Mouse (Mus musculus) neural tube, embryonic 15.5 days (tissue): Measurements from ENCODE around the gene Ptrhd1. TPM values are rescaled to one million over a fixed set of nuclear protein-coding genes. Genes with fewer than 3 reads are reported as not detected.

ENCODE experiments used
- ATAC-seq: fragments of 200-750 bp; cut with Nextera tagmentation; 2 replicates; pipeline ENCODE4 v1.8.0; 2017; ENCODE audit warnings: mild to moderate bottlenecking, moderate TSS enrichment, moderate library complexity; ENCODE audit not compliant: low FRiP score
- H3K27ac ChIP-seq: fragments of 300-500 bp; sonication (generic); replicated peaks from 2 replicates; pipeline ENCODE4 v1.5.1; 2015; ENCODE audit warnings: mild to moderate bottlenecking, inconsistent platforms
- H3K27me3 ChIP-seq: fragments of 300-500 bp; sonication (generic); replicated peaks from 2 replicates; pipeline ENCODE4 v1.6.1; 2015; ENCODE audit warnings: inconsistent platforms
- H3K36me3 ChIP-seq: fragments of 300-500 bp; sonication (generic); 2 replicates; pipeline ENCODE4 v1.6.1; 2015; ENCODE audit warnings: inconsistent platforms
- H3K4me1 ChIP-seq: fragments of 300-500 bp; sonication (generic); 2 replicates; pipeline ENCODE4 v1.6.1; 2015; ENCODE audit warnings: inconsistent platforms
- H3K4me2 ChIP-seq: fragments of 300-500 bp; sonication (generic); 2 replicates; pipeline ENCODE4 v1.6.1; 2015; ENCODE audit warnings: inconsistent platforms, mild to moderate bottlenecking, moderate library complexity
- H3K4me3 ChIP-seq: fragments of 300-500 bp; sonication (generic); replicated peaks from 2 replicates; pipeline ENCODE4 v1.5.1; 2015; ENCODE audit warnings: mild to moderate bottlenecking, inconsistent platforms
- H3K9ac ChIP-seq: fragments of 300-500 bp; sonication (generic); replicated peaks from 2 replicates; pipeline ENCODE4 v1.6.1; 2015; ENCODE audit warnings: mild to moderate bottlenecking, inconsistent platforms
- H3K9me3 ChIP-seq: fragments of 300-500 bp; sonication (generic); replicated peaks from 2 replicates; pipeline ENCODE4 v1.6.1; 2016; ENCODE audit warnings: inconsistent platforms
- WGBS: fragments of 180-500 bp; shearing (Covaris S2); methylation state at CpG from one replicate; pipeline ENCODE4 v1.1.7; 2015; ENCODE audit warnings: mixed read lengths; 5-methylcytosine and 5-hydroxymethylcytosine counted together
- polyA plus RNA-seq: library from polyadenylated mRNA; unstranded; fragments of >200 nt; fragmentation: Nextera tagmentation; extraction: Ambion mirVana; gene quantifications from 2 replicates; pipeline ENCODE4 v1.2.1, GENCODE M21; 2015

Gene Ptrhd1
- polyA plus RNA-seq, 1 experiment from 2014 or later = 6.2 TPM

- Histone ChIP-seq H3K4me1 (no peaks in the 10 kb centered on the region), H3K9me3 (no peaks in the 10 kb centered on the region), H3K36me3 (peaks cover 36% of the 10 kb centered on the region), H3K9ac (no peak overlapping the region), H3K27me3 (no peaks in the 10 kb centered on the region), H3K4me3 (no peak overlapping the region), H3K27ac (no peak overlapping the region), H3K4me2 (no peak overlapping the region)
- ATAC-seq = no peak
- 89% methylated on average over 6 of the region's 6 CpGs for WGBS
Observed at GRCm38 (mm10) chr12:4249786-4250185, 16.0 kb downstream of the Ptrhd1 start.

- no peak overlapping the region for H3K4me2 ChIP-seq
- no peak for ATAC-seq
- WGBS = 93% methylated on average over 16 of the region's 16 CpGs
- H3K27ac ChIP-seq = no peak overlapping the region
- no peak overlapping the region for H3K9ac ChIP-seq
- peaks cover 53% of the 10 kb centered on the region for H3K36me3 ChIP-seq
- no peak overlapping the region for H3K4me3 ChIP-seq
- no peaks in the 10 kb centered on the region for H3K4me1 ChIP-seq
- H3K9me3 ChIP-seq = no peaks in the 10 kb centered on the region
- no peaks in the 10 kb centered on the region for H3K27me3 ChIP-seq
Observed at GRCm38 (mm10) chr12:4252742-4253655, 19.2 kb downstream of the Ptrhd1 start.

- Histone ChIP-seq H3K27me3 (no peaks in the 10 kb centered on the region), H3K9me3 (0 out of 2 replicates have a peak, but pooled peaks cover 3% of the 10 kb centered on the region), H3K36me3 (peaks cover 59% of the 10 kb centered on the region), H3K9ac (no peak overlapping the region), H3K4me2 (no peak overlapping the region), H3K4me3 (no peak overlapping the region), H3K27ac (no peak overlapping the region), H3K4me1 (no peaks in the 10 kb centered on the region)
- no peak for ATAC-seq
- 96% methylated on average over 4 of the region's 4 CpGs for WGBS
Observed at GRCm38 (mm10) chr12:4267765-4268164, 33.9 kb downstream of the Ptrhd1 start.

GRCm38 (mm10) chr12:4271078-4271477 is 37.3 kb downstream of the Ptrhd1 start:
- H3K4me3 ChIP-seq = no peak overlapping the region
- H3K9me3 ChIP-seq = 0 out of 2 replicates have a peak, but pooled peaks cover 3% of the 10 kb centered on the region
- 91% methylated on average over 6 of the region's 6 CpGs for WGBS
- peaks cover 68% of the 10 kb centered on the region for H3K36me3 ChIP-seq
- no peak for ATAC-seq
- no peak overlapping the region for H3K4me2 ChIP-seq
- H3K27ac ChIP-seq = no peak overlapping the region
- H3K4me1 ChIP-seq = no peaks in the 10 kb centered on the region
- no peaks in the 10 kb centered on the region for H3K27me3 ChIP-seq
- no peak overlapping the region for H3K9ac ChIP-seq

- no peak for ATAC-seq
- no peak overlapping the region for H3K4me2 ChIP-seq
- H3K36me3 ChIP-seq = peaks cover 17% of the 10 kb centered on the region
- 92% methylated on average over 3 of the region's 3 CpGs for WGBS
- no peaks in the 10 kb centered on the region for H3K27me3 ChIP-seq
- no peak overlapping the region for H3K27ac ChIP-seq
- no peak overlapping the region for H3K9ac ChIP-seq
- H3K4me1 ChIP-seq = 0 out of 2 replicates have a peak, but pooled peaks cover under 1% of the 10 kb centered on the region
- H3K9me3 ChIP-seq = no peaks in the 10 kb centered on the region
- H3K4me3 ChIP-seq = no peak overlapping the region
Observed at GRCm38 (mm10) chr12:4278978-4279755, 45.3 kb downstream of the Ptrhd1 start.

GRCm38 (mm10) chr12:4279878-4280277 is 46.1 kb downstream of the Ptrhd1 start:
- no peak overlapping the region for H3K4me3 ChIP-seq
- 0 out of 2 replicates have a peak, but pooled peaks cover 4% of the 10 kb centered on the region for H3K4me1 ChIP-seq
- H3K27ac ChIP-seq = no peak overlapping the region
- ATAC-seq = no peak
- no peak overlapping the region for H3K9ac ChIP-seq
- H3K4me2 ChIP-seq = no peak overlapping the region
- H3K9me3 ChIP-seq = no peaks in the 10 kb centered on the region
- H3K27me3 ChIP-seq = no peaks in the 10 kb centered on the region
- H3K36me3 ChIP-seq = peaks cover 11% of the 10 kb centered on the region
- 94% methylated on average over 3 of the region's 3 CpGs for WGBS

- Histone ChIP-seq H3K27me3 (no peaks in the 10 kb centered on the region), H3K36me3 (peaks cover 7% of the 10 kb centered on the region), H3K4me2 (no peak overlapping the region), H3K4me1 (0 out of 2 replicates have a peak, but pooled peaks cover 4% of the 10 kb centered on the region), H3K9me3 (no peaks in the 10 kb centered on the region), H3K27ac (no peak overlapping the region), H3K4me3 (no peak overlapping the region), H3K9ac (no peak overlapping the region)
- WGBS = 48% methylated on average over 3 of the region's 3 CpGs
- ATAC-seq = no peak
Observed at GRCm38 (mm10) chr12:4285186-4285585, 51.4 kb downstream of the Ptrhd1 start.

Other genes starting within 250 kb of the Ptrhd1 start
- 27.2 and 33.6 TPM in 2 replicates for gene Efr3b, start 195.1 kb upstream of the Ptrhd1 start, polyA plus RNA-seq
- 20.0 and 21.3 TPM in 2 replicates for gene Dnajc27, start 151.4 kb upstream of the Ptrhd1 start, polyA plus RNA-seq
- gene Adcy3, start 100.9 kb upstream of the Ptrhd1 start, polyA plus RNA-seq = 14.7 and 18.0 TPM in 2 replicates
- 8.5 and 9.0 TPM in 2 replicates for gene Cenpo, start 267 bp downstream of the Ptrhd1 start, polyA plus RNA-seq
- 13.7 and 15.8 TPM in 2 replicates for gene Ncoa1, start 243.2 kb downstream of the Ptrhd1 start, polyA plus RNA-seq